Mouse (Mus musculus) heart, postnatal 0 days (tissue): Measurements from ENCODE around the gene Eml4.

Experiments
- CTCF ChIP-seq: IDR thresholded peaks from 2 replicates; pipeline ENCODE4 v1.5.1; 2016; ENCODE audit warnings: antibody characterized with exemption, control low read depth, low read depth
- EP300 ChIP-seq: IDR thresholded peaks from 2 replicates; pipeline ENCODE4 v1.6.1; 2016; ENCODE audit warnings: antibody characterized with exemption, low read depth

DNA sequence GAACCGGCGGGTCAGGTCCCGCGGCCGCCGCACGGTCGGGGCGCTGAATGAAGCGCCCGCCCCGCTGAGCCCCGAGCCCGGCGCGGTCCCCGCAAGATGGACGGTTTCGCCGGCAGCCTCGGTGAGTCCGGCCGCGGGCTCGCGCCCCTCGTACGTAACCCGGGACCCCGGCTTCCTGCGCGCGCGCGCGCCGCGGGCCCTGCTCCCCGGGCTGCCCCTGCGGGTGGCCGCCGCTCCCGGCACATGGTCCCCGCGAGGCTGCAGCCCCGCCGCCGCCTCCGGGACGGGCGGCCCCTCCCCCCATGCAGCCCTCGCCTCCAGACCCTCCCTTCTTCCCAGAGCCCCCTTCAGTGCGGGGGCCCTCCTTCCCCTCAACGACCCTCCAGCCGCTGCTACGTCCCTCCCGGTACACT is 394 bp downstream of the Eml4 start:
- TF ChIP-seq EP300 (no peak), CTCF (no peak)
